Mouse (Mus musculus) hindlimb bud, embryonic 11.5 days (tissue): ENCODE results near the gene Mettl8.

ENCODE experiments used
- DNase-seq: peaks from one replicate; pipeline ENCODE4 v3.0.0-alpha.2; 2012; ENCODE audit warnings: low read depth, low spot score; ENCODE audit errors: extremely low spot score

Gene Mettl8

DNA sequence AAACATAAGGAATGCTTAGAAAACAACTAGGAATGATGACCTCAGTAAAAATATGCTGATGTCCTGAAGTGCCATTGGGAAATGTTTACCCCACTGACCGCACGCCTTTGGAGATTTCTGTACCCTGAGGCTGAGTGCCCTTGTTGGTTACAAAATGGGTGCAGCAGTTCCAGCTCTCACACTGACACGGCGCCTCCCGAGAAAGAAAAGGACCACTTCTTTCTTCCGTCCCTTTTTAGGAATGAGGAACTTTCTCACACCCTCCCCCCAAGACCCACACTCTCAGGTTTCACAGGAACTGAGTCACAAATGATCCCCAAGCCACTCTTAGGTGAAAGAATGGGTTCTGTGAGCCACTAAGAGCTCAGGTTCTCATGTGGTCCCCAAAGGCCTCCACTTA is 17.9 kb downstream of the Mettl8 start:
- no peak for DNase-seq

DNA sequence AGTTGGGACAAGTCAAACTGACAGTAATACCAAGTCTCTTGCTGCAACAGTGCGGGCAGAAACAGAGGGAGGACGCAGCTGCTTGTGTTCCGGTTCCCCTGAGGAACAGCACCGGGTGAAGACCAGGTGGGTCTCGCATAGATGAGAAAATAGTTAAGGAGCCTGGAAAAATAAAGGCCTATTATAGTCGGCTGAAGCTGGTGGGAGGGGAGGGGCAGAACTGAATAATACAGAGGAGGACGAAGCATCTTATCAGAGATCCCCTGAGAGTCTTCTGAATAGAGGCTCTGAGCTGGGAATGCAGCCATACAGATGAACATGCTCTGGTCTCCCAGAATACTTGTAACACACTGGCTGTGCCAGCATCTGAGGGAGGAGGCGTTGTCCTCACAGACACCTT is 21.4 kb downstream of the Mettl8 start:
- DNase-seq: no peak

DNA sequence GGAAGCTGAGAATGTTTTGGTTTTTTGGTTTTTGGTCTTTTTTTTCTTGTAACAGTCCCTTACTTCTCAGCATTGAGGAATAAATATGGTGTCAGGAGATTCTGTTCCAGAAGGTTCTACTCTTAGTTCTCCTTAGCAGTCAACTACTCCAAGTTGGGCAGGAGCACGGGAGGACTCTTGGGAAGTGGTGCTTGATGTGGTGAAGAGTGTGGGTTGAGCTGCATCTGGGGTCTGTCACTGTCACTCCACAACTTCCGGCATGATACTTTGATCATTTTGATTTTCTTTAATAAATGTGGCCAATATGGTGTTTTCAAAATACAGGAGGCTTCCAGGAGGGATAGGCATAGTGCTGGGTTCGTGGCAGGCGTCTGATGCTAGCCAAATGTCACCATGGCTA is 22.4 kb downstream of the Mettl8 start:
- DNase-seq: no peak

DNA sequence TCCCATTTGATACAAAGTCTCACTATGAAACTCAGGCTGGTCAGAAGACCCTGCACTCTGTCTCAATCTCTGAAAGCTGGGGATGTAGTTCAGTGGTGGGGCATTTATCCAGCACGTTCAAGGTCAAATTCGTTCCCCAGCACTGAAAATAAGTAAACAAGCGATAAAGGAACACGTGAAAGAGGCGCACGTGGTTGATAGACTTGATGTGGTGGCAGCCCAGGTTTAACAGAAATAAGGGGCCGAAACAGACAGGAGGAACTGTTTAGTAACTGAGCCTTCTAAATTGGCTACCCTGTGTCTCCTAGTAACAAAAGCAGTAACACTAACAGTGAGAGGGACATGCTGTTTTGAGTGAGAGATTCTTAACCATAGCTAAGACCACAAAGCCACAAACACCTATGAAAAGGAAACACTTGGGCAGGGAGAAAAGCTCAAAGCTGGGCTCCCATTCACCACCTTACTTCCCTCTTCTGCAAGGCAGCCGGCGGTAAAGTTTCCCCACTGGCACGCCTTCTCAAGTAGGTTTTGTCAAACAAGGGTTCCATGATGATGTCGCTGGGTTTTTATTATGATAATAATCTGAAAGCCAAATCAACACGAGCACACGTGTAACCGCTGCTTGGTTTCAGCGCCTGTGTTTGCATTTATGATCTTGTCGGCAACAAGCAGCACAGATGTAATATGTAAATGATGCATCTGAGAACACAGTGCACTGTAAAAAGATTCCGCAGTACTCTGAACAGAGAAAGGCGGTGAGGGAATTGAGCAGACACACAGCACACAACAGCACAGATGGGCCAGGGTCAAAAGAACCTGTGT is 23.2 kb downstream of the Mettl8 start:
- DNase-seq: no peak

DNA sequence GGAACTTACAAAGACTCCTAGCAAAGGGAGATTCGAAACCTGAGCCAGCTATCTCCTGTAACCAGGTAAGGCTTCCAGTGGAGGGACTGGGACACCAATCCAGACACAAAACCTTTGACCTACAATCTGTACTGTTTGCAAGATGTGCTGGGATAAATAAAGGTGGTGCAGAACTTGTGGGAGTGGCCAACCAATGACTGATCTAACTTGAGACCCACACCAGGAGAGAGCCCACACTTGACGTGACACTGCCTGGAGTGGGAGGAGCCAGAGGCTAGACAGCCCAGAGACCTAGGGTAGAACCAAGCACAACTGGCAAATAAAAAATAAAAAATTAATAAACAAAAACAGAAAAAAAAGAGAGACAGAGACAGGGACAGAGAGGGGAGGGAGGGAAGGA is 24.7 kb downstream of the Mettl8 start:
- no peak for DNase-seq

DNA sequence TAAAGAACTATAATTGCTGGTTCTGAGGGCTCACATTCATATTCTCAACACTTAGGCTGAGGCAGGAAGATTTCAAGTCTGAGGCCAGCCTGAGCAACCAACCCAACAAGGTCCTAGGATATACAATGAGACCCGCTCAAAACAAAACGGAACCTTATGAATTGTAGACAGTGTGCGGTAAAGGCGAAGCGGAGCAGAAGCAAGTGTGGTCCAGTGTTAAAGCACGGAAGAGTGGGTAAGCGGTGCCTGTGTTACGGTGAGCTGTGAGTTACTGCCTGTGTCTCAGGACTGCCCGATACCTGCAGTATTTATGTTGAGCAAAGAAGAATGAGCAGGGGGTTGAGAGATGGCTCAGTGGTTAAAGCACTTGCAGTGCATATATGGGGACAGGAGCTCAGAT is 27.8 kb downstream of the Mettl8 start:
- no peak for DNase-seq

DNA sequence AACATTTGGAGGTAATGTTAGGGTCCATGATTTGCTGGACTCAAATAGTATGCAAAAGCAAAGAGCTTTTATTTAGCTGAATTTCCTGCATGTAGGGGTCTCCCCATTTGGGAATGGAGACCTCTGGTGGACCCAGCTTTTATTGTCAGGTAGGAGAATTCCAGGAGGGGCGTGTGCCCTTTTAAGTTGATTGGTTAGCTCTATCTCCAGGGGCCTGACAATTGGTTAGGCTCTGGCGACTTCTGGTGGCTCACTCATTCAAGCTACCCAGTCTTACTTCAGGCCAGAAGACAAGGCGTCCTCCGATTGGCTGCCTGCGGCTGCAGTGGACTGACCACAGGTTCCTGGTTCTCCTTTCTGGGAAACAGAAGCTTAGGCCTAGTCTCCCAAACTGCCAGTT is 28.6 kb downstream of the Mettl8 start:
- DNase-seq: no peak

DNA sequence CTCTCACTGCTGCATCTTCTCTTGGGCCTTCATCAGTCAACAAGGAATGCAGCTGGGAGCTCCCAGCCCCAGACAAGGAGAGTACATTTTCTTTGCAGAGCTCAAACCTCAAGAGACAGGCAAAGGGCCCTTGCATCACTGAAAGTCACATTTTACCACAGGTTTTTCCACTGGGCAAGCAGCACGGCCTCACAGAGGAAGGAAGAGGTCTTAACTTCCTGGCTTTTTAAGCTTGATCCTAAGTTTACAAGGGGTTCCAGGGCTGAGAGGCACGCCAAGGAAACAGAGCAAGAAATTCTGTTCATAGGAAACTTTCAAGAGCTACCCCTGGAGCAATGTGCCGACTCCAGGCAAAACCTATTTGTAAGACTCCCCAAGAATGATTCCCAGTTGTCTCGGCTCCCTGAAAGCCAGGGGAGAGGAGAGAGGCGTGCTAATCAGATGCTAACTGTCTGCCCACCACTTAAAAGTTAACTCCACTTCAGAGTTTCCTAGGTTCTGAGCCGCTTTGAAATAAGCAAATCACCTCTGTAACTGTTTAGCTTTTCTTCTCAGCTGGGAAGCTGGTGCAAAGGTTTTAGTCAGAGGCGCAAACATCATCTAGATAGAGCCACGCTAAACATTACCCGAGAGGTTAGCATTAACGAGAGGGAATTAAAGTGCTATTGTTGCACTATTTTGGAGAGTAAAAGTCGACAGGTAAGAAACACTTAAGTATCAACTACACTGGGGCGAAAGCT is 29.6 kb downstream of the Mettl8 start:
- DNase-seq: no peak

DNA sequence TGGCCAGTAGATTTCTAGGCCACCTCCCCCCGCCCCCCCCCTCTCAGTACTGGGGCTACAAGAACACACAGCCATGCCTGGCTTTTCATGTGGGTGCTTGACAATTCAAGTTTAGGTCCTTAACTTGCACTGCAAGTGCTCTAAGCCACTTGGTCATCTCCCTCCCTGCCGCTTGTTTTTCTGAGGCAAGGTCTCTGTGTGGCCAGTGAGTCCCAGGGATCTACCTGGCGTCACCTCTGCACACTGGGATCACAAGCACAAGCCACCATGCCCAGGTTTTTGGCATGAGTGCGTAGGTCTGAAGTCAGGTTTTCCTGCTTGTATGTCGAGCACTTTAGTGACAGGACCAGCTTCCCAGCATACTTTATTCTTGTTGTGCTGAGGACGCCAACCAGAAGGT is 31.4 kb downstream of the Mettl8 start:
- no peak for DNase-seq

DNA sequence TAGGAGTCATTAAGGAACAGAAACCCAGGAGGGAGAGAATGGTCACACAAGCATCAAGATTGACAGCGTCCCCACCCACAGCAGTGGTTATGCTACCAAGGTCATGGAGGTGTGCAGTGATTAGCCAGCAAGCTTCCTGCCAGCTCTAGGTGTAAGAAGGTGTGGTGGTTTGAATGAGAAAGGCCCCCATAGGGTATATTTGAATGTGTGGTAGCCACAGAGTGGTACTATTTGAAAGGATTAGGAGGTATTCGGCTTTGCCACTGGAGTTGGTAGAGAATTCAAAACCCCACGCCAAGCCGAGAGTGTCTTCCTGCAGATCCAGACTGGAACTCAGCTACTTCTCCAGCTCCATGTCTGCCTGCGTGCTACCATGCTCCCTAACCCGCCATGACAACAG is 32.4 kb downstream of the Mettl8 start:
- DNase-seq: no peak

DNA sequence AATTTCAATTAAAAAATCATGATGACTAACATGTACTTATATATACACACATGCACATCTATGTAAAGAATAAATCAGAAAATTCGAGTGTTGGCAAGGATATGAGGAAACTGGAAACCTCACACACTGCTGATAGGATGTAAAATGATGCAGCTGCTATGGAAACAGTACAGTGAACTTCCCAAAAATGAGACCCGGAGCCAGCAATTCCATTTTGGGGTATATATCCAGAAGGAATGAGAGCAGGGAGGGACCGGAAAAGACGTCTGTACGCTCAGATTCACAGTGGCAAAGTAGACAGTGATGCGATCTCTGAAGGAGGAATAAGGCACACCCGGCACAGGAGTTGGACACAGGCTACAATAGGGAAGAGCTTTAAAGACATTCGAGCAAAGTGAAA is 34.7 kb downstream of the Mettl8 start:
- DNase-seq: no peak

DNA sequence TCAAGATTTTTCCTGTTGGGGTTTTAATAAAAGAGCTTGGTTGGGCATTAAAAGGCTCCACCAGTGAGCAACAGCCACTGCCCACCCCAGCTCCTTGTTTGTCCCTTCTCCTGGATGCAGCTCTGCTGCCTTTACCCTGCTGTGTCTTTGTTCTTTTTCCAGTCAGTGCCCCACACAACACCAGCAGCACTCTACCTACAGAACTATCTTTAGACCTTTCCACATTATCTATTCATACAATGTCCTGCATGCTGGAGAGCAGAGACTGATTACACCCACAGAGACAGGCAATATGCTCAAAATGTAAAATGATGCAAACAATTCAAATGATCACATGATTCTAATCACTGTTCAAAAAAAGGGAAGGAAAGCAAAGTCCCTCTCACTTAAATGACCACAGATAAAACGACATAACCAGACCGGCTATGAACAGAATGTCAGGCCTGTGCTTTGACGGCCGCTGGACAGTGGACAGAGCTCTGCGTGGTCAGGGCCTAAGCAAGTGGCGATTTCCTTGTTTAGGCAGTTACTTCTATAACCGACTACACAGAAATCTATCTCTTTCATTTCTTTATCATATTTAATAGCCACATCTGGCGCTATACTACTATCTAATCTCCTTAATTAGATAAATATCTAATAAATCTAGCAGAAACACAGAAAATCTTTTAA is 35.5 kb downstream of the Mettl8 start:
- DNase-seq: no peak

DNA sequence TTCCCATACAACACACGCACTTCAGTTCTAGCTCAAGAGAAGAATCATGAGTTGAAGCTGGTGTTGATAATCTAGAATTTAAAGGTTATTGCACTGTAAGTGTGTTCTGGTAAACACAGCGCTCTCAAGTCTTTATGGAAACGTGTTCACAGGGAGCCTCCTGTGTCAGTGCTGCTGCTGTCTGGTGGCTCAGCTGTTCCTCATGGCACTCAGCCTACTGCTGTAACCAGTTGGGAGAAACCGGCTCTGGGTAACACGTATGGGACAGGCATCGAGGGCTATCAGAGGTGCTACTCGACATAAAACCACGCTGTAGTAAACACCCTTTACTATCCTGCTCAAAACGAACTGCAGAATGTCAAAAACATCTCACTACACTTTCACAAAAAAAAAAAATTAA is 36.1 kb downstream of the Mettl8 start:
- no peak for DNase-seq

DNA sequence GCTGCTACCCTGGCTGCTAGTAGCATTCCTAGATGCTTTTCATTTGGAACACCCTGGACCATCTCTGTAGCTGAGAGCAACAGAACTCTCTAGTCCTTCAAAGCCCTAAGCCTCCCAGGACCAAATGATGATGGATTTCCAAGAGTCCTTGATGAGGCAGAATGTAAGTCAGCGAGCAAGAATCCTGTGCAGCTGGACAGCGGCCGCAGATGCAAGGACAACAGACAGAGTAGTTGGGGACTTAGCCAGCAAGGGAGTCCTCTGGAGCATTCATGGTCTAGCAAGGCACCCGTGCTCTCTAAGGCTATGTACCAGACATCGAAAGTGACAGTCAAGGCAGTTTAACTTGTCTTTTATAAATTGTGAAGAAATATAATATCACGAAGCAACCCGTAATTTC is 41.9 kb downstream of the Mettl8 start:
- no peak for DNase-seq

DNA sequence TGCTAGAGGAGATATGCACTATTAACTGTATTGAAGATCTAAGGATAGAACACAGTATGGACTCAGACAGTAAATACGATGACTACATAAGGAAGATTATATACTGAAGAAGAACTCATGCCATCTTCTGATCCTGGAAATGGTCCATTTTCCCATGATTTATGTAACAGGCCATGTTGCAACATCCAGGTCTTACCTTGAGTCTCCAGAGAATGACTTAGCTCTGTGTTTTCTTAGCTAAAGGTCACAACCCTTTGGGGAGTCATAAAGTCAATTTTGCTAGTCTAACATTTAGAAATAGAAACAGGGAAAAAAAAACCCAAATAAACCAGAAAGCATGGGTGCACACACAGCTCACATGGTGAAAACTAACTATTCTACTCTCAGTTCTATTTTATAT is 43.6 kb downstream of the Mettl8 start:
- no peak for DNase-seq

DNA sequence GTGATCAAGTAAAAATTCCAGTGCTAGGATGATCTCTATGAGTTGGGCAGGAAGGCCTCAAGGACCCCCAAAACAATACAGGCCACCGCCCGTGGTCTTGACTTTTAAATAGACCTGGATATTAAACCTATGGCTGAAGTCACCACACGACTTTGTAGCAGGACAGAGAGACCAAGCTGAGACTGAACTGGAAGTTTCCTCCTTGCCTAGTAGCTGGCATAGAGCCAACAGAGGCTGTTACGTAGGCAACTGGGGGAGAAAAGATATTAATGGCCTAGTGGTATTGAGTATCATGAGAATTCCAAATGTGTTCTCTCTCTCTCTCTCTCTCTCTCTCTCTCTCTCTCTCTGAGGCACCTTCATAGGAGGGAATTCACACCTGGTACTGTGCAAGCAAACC is 51.0 kb downstream of the Mettl8 start:
- no peak for DNase-seq

DNA sequence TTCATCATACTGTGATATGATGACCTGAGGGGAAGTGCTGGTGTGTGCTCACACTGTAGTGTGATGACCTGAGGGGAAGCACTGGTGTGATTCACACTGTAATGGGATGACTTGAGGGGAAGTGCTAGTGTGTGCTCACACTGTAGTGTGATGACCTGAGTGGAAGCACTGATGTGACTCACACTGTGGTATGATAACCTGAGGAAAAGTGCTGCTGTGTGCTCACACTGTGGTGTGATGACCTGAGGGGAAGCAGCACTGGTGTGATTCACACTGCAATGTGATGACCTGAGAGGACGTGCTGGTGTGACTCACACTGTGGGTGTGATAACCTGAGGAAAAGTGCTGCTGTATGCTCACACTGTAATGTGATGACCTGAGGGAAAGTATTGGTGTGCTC is 52.9 kb downstream of the Mettl8 start:
- DNase-seq: no peak

DNA sequence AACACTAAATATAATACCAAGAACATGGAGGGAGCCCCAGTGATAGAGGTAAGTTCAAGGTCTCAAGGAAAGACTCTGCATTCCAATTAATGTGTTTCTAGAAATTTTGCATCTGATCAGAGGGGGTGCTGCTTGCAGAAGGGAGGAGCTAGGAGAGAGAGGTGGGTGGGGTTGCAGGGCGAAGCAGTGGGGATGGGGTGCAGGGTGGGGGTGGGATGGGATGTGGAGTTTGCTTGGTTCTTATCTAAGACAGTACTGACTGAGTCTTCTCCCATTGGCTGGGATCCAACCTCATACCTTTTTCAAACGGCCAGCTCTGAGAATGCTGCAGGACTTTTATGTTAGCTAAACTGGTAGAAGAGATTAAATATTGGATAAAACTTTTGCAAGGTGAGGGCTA is 56.6 kb downstream of the Mettl8 start:
- no peak for DNase-seq

DNA sequence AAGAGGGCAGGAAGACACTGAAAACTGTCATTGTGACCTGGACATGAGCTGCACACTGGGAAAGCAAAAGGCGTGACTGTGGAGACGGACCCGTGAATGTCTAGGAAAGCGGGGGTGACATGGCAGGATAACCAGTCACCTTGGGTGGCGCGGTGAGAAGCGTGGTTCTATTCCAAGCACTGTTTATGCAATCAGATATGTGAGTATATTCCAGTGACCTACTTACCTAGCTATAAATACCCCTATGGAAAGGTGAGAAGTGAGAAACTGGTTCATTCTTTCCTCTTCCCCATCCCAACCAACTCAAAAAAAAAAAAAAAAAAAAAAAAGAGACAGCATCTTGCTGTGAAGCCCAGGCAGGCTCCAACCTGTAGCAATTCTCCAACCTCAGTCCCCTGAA is 58.9 kb downstream of the Mettl8 start:
- DNase-seq: no peak

DNA sequence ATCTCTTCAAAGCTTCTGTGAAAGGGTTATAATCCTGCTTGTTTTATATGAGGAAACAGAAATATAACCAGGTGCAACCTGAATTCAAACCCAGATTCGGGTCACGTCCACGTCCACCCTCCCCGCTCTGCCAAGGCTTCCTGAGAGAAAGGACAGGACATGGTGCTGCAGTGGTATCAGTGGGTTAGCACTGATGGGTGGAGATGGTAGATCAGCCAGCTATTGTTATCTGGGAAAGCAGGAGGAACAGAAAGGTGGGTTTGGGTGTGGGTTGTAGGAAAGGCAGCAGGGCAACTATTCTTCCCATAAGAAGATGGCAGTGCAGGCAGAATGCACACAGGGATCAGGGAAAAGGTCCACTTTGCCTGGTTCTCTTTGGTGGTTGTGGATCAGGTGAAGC is 59.5 kb downstream of the Mettl8 start:
- DNase-seq: no peak

DNA sequence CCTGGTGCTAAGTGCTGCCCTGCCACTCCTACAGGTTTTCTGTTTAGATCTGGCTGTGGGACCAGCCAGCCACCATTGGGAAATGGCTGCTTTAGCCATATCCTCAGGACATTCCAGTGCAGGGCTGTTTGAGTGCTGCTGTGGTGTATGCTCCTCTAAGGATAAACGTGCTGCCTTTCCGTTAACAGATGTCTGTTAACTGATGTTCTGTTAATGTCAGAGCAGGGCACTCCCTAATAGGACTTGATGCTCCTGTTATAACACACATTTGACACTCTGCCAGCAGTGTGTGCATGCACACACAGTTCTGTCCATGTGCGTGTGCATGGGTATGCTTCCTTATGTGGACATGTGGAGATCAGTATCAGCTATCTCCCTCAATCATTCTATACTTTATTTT is 61.6 kb downstream of the Mettl8 start:
- no peak for DNase-seq

DNA sequence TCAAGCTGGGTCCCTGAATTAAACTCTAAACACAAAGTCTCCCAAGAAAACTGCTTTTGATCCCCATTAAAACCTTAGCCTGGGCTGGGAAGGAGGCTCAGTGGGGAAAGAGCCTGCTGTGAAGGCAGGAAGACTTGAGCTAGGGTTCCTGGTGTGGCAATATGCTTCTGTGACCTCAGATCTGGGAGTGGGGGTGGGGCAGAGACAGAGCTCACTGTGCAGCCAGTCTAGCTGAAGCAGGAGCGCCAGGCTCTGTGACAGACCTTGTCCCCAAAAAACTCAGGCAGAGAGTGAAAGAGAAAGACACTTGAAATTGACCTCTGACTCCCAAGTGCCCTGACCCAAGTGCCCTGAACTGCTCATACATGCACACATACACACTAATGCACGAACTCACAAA is 62.7 kb downstream of the Mettl8 start:
- DNase-seq: no peak
